Mouse (Mus musculus): ENCODE results near the gene Cyp2s1.

Gene Cyp2s1

DNA sequence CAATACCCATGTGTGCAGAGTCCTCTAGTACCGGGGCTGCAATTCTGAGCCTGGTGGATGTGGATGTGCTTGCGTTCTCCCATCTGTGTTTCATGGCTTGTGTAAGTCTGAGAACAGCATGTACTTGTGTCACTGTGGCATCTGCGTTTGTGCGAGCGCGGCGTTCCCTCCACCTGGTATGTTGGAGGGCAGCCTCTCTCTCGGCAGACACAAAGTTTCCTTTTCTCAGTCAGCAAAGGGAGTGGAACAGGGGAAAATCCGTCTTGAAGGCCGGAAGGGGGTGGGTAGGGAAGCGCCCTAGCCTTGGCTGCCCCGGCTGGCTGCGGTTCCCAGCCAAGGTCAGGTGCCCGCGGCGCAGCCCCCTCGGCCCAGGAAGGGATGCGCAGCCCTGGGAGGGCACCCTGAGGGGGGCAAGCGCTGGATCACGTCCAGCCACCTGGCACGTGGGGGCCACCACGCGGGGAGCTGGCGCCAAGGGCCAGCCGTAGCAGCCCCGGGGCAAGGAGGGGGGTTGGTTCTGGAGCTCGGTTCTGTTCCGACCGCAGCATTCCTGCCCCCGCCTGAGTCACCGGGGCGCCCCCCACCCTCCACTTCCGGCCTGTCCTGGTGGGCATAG is 35.3 kb downstream of the Cyp2s1 start:
- DNase-seq (ENCODE audit: low spot score): no peak

DNA sequence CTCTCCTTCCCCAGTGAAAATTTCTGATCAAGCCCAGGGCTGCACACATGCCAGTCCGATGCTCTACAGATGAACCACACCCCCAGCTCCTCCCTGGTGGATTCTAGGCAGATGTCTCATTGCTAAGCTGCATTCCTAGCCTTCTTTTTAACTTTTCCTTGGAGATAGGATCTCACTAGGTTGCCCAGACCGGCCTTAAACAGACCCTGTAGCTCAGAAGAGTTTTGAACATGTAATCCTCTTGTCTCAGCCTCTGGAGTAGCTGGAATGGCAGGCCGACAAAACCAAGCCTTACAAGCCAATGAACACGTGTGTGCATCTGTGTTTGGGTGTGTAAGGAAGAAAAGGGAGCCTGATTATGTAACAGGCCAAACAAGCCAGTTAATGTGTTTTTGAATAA is 36.0 kb downstream of the Cyp2s1 start:
- DNase-seq (ENCODE audit: low spot score): no peak

DNA sequence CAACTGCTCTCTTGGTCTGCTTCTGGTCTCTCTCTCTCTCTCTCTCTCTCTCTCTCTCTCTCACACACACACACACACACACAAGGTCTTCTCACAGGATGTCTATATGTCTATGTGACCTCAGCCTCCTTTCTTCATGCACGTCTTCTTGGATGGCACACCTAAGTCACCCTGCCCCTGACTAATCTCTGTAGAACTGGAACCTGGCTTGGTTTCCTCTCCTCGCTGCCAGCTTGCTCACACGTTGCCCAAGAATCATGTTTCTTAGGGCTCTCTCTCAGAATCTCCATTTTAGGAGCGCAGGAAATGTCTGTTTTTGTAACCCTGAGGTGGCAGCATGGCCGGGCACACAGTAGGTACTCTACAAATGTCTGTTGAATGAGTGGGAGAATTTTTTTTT is 36.7 kb downstream of the Cyp2s1 start:
- no peak for DNase-seq (ENCODE audit: low spot score)

DNA sequence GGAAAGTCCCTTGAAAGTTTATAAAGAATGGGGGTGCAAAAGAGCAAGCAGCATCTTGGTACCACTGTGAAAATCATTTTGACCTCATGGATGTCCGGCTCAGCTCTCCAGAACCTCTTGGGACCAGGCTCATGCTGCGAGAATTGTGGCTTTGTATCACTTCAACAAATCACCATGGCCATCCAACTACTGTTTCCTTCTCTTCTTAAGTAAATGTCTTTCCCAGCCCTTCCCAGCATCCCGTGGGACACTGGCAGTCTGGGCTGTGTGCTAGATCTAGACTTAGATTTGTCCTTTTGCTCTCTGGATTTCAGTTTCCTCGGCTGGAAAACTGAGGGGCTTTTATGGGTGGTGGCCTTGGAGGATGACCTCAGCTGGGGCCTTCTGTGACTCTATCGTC is 48.5 kb downstream of the Cyp2s1 start:
- DNase-seq (ENCODE audit: low spot score): no peak

DNA sequence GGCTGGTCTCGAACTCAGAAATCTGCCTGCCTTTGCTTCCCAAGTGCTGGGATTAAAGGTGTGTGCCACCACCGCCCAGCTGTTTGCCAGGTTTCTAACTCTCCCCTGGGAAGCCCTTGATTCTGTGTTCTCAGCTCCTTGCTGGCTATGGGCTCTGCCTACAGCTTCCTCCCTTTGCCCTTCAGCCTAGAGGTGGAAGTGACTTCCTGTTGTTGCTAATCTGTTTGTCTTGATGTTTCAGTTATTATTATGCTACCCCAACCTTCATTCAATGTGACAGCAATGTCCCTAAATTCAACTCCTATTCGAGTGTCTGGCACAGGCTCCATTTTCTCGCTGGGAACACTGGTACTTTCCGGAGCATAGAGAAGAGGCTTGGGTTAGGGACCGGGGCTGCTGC is 50.6 kb downstream of the Cyp2s1 start:
- DNase-seq (ENCODE audit: low spot score): no peak

DNA sequence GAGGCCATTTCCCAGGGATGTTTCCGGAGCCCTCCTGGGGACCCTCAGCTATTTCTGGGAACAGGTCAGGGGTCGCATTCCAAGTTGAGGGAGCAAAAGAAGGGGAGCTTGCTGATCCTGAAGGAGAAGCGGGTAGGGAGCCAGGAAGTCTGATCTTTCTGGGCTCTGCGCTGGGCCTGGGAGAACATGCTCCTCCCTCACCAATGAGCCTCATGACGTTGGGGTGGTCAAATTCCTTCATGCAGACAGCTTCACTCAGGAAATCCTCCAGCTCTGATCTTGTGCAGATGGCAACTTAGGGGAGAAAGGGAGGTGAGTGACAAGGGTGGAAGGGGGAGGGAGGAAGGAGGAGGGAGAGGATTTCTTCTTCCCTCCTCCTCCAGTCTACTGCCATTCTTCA is 52.5 kb downstream of the Cyp2s1 start:
- DNase-seq (ENCODE audit: low spot score): no peak

DNA sequence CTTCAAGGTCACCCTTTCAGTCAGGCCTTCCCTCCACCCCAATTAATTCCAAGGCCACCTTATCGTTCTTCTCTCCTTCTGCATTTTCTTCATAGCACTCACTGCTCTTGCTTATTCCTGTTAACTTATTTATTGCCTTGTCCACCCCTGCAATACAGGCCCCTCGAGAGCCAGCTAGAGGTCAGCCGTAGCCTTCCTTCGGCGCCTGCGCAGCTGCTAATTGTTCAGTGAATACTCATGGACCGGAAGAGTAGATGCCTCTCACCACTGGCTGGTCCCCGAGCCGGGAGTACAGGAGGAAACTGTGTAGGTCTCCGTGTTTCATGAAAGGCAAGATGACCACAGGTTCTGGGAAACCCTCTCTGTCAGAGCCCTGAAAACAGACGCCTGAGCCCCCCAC is 53.0 kb downstream of the Cyp2s1 start:
- no peak for DNase-seq (ENCODE audit: low spot score)

DNA sequence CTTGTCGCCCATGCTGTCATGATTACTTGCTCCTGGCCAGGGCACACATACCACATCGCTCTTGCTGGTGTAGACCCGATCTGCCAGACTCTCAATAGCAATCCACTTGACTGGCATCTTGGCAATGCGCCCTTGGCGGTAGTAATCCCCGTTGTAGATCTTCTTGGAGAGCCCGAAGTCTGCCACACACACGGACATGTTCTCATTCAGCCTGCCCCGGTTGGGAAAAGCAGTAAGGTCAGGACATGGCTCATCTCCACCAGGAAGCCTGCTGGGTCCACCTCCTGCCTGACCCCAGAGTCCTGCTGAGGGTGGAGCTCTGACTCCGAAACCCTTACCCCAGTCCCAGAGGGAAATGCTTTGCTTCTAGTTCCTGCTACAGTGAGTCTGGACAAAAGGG is 55.4 kb downstream of the Cyp2s1 start:
- DNase-seq (ENCODE audit: low spot score): no peak

DNA sequence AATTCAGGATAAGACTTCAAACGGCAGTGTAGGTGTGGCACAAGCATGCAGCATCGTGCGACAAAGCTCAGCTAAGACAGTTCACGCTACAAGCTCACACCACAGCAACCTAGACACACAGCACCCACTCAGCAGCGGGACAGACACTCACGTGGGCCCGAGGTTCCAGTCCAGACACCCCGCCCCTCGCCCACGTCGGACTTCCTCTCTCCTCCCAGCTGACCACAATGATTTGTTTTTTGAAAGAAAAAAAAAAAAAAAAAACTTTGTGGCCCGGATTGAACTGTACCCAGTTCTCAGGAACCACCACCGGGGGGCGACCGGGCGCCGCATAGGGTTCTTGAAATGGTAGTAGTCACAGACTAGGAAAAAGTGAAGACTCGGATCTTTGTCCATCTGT is 60.7 kb downstream of the Cyp2s1 start:
- peak; percentile 71 for DNase-seq (ENCODE audit: low spot score)

DNA sequence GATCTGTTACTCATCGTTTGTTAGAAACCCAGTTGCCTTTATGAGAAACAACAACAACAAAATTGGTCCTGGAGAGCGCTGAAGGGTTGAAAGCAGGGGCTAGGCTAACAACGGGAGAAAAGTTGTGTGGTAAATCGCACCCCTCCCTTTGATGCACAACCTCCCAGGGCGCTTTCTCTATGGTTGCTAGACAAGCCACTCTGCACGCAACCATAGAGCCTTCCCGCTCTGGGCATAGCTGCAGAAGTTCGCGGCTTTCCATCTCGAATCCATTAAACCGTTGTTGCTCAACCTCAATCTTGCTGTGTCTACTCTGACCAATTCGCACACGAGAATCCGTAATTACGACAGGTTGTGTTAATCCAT is 61.3 kb downstream of the Cyp2s1 start:
- no peak for DNase-seq (ENCODE audit: low spot score)

DNA sequence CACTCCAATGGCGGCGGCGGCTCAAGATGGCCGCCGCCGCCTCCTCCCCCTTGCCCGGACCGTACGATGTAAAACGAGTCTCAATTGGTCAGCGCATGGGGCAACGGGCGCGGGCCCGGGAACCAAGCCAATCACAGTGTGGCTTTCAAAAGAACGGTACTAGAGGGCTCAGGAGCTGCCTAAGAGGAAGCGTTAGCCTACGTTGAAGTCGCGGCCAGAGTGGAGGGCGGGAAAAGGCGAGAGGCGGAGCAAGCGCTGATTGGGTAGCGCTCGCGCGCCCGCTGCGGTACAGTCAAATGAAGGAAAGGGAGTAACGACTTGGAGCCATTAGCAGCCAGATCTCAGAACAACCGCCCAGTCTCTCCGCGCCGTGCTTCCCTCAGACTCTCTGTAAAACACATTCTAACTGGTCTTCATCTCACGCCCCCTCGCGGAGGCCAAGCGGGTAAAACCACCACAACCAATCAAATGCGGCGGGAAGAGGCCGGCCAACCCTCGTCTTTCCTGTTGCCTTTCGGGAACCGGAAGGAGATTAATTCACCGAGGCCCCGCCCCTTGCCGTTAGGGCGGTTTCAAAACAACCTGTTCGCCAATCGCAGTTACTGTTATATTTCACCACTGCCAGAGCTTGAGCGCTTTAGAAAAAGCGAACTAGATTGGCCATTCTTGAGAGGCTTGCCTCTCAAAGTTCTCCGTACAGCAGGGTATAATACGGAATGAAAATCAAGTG is 61.8 kb downstream of the Cyp2s1 start, which contains the start of gene Hnrnpul1:
TSS of gene Hnrnpul1 (minus strand) at position 20 of the 730 bp plus-strand sequence.
- peak; percentile 95 for DNase-seq (ENCODE audit: low spot score)

DNA sequence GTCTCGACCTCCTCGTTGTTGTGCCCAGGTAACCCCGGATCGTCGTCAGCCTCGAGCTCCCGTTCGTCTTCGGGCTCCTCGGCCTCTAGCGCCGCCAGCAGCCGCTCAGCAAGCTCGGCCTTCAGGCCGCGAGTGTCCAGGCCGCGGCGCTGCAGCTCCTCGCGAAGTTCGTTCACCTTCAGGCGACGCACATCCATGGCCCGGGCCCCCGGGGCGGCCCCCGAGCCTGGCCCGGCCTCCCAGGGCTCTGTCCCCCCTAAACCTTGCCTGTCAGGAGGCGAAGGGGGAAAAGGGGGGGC is 62.3 kb downstream of the Cyp2s1 start:
- peak; percentile 23 for DNase-seq (ENCODE audit: low spot score)

DNA sequence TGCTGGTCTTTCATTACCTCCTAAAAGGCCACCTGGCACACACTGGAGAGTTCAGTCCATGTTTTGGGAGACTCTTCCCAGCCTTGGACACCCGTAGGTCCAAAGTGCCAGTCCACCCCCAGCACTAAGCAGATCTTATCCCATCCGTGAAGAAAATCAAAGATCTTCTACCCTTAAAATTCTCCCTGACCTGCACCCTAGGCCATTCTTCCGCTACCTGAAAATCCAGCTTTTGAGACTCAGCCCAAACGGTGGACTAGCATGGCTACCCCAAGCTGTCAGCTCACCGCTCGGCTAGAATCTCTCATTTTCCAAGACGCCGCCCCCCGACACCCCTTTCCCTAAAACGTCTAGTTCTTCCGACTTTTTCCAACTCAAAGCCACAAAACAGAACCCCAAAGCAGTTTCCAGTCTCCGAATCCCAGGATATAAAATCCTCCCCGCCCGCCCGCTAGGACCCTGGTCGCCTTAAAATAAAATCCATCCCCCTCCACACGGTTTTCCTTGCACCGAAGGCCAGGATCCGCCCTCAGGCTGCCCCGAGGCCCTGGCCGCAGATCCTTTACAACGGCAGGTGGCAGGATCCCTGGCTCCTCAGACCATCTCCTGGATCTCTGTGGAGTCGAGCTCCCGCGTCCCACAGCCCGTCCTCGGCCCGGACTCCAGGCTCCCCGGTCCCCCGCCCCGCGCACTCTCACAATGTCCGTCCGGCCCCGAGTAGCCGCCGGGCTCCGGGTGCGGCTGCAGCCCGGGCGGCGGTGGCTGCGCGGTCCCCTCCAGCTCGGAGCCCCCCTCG is 62.9 kb downstream of the Cyp2s1 start:
- no peak for DNase-seq (ENCODE audit: low spot score)

DNA sequence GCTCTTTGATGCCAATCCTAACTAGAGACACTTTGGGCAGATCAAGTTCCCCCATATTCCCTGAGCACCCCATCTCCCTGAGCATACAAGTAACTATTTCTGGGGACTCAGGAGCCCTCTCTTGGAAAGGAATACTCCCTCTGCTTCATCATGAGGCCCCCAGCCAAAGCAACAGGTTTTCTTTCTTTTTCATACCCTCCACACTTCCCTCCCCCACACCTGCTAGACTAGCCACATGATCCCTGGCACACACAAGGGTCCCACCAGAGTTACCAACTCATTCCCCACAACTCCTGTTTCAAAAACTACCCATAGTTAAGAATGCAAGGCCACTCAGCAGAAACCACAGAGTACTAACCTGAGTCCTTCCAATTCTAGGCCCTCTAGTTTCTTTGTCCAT is 63.6 kb downstream of the Cyp2s1 start:
- no peak for DNase-seq (ENCODE audit: low spot score)
